Mouse (Mus musculus): ENCODE measurements at regions not wholly inside any gene's neighbourhood (a gene's known extent, or its start where the extent isn't known, plus 50 kb on each side); places are given as distances from the start of the nearest gene placed in this dataset.

- no peak for DNase-seq (ENCODE audit: low spot score)
These were observed 147.3 kb downstream of the Dmac1 start for GRCm38 (mm10) chr4:75130757-75131156.

- DNase-seq (ENCODE audit: low spot score), result no peak
These were observed 162.2 kb downstream of the Dmac1 start for GRCm38 (mm10) chr4:75115887-75116286.

GRCm38 (mm10) chr4:75115346-75115745, 162.8 kb downstream of the Dmac1 start:
- DNase-seq (ENCODE audit: low spot score), result no peak

GRCm38 (mm10) chr4:75065782-75066181, 212.3 kb downstream of the Dmac1 start:
- no peak for DNase-seq (ENCODE audit: low spot score)

- DNase-seq (ENCODE audit: low spot score), result peak; percentile 62
These were observed 214.8 kb downstream of the Dmac1 start for GRCm38 (mm10) chr4:75063275-75063674.

GRCm38 (mm10) chr4:75043510-75043909, 234.6 kb downstream of the Dmac1 start:
- no peak for DNase-seq (ENCODE audit: low spot score)

GRCm38 (mm10) chr4:75042640-75043039, 235.5 kb downstream of the Dmac1 start:
- no peak for DNase-seq (ENCODE audit: low spot score)

- no peak for DNase-seq (ENCODE audit: low spot score)
These were observed 236.1 kb downstream of the Dmac1 start for GRCm38 (mm10) chr4:75041930-75042579.
